Mouse (Mus musculus) stomach, embryonic 14.5 days (tissue): ENCODE data around the gene Pou2f1. TPM values are rescaled to one million over a fixed set of nuclear protein-coding genes. Genes with fewer than 3 reads are reported as not detected.
A peak's percentile ranks its signal among the peaks of the same experiment; 100 is the strongest.

Source experiments
- ATAC-seq: fragments of 200-750 bp; cut with Nextera tagmentation; 2 replicates; pipeline ENCODE4 v1.8.0; 2017; ENCODE audit warnings: low read depth, moderate TSS enrichment; ENCODE audit not compliant: insufficient number of reproducible peaks, insufficient read depth, low FRiP score
- H3K27ac ChIP-seq: fragments of 300-500 bp; sonication (generic); 2 replicates; pipeline ENCODE4 v1.5.1; 2014; ENCODE audit warnings: mild to moderate bottlenecking, low read length, moderate library complexity, mixed read lengths
- H3K27me3 ChIP-seq: fragments of 300-500 bp; sonication (generic); 2 replicates; pipeline ENCODE4 v1.6.1; 2014; ENCODE audit warnings: low read length, control low read depth, mixed read lengths; ENCODE audit not compliant: control insufficient read depth, insufficient read depth
- H3K36me3 ChIP-seq: fragments of 300-500 bp; sonication (generic); 2 replicates; pipeline ENCODE4 v1.6.1; 2014; ENCODE audit warnings: mild to moderate bottlenecking, control low read depth, low read length, moderate library complexity, mixed read lengths; ENCODE audit not compliant: control insufficient read depth, insufficient read depth
- H3K4me1 ChIP-seq: fragments of 300-500 bp; sonication (generic); 2 replicates; pipeline ENCODE4 v1.6.1; 2014; ENCODE audit warnings: low read length, control low read depth, mixed read lengths; ENCODE audit not compliant: control insufficient read depth, insufficient read depth
- H3K4me2 ChIP-seq: fragments of 300-500 bp; sonication (generic); replicated peaks from 2 replicates; pipeline ENCODE4 v1.6.1; 2014; ENCODE audit warnings: low read depth, low read length, control low read depth
- H3K4me3 ChIP-seq: fragments of 300-500 bp; sonication (generic); 2 replicates; pipeline ENCODE4 v1.5.1; 2014; ENCODE audit warnings: low read depth, low read length, control low read depth
- H3K9ac ChIP-seq: fragments of 300-500 bp; sonication (generic); replicated peaks from 2 replicates; pipeline ENCODE4 v1.6.1; 2014; ENCODE audit warnings: low read depth, mild to moderate bottlenecking, control low read depth, low read length, moderate library complexity, mixed read lengths
- H3K9me3 ChIP-seq: fragments of 300-500 bp; sonication (generic); 2 replicates; pipeline ENCODE4 v1.6.1; 2016; ENCODE audit warnings: low read depth, low read length, control low read depth; ENCODE audit not compliant: control insufficient read depth
- WGBS: fragments of 180-500 bp; shearing (Covaris S2); extraction: QIAGEN DNeasy Blood & Tissue Kit; methylation state at CpG from one replicate; pipeline ENCODE4 v1.1.7; 2014; 5-methylcytosine and 5-hydroxymethylcytosine counted together
- polyA plus RNA-seq: library from polyadenylated mRNA; unstranded; fragments of >200 nt; fragmentation: Nextera tagmentation; extraction: Ambion mirVana; gene quantifications from 2 replicates; pipeline ENCODE4 v1.2.1, GENCODE M21; 2014

Pou2f1 gene
- polyA plus RNA-seq: 20.3 and 21.6 TPM in 2 replicates

GRCm38 (mm10) chr1:166002520-166003155, at the start of gene Pou2f1:
Gene Pou2f1 (minus strand): TSS chr1:166002678.
- under 1% methylated on average over 41 of the region's 61 CpGs for WGBS
- peak within 1 kb of the TSS; percentile 95 for H3K9ac ChIP-seq
- no peaks in the 10 kb centered on the region for H3K36me3 ChIP-seq
- H3K27me3 ChIP-seq: no peaks in the 10 kb centered on the region
- peaks cover 8% of the 10 kb centered on the region; the same call in 1 of the 2 replicates for H3K4me1 ChIP-seq
- H3K4me3 ChIP-seq: peak within 1 kb of the TSS; percentile 90
- no peaks in the 10 kb centered on the region for H3K9me3 ChIP-seq
- H3K4me2 ChIP-seq: peak within 1 kb of the TSS; percentile 92
- H3K27ac ChIP-seq: peak within 1 kb of the TSS; percentile 90
- peak; percentile 91 for ATAC-seq

GRCm38 (mm10) chr1:166049046-166049827, 46.8 kb upstream of the Pou2f1 start:
- H3K9me3 ChIP-seq: no peaks in the 10 kb centered on the region
- H3K36me3 ChIP-seq: no peaks in the 10 kb centered on the region
- H3K9ac ChIP-seq: no peak overlapping the region; the same call in 1 of the 2 replicates
- peak overlapping the region; percentile 34 for H3K4me3 ChIP-seq
- peak; percentile 59; the same call in 1 of the 2 replicates for ATAC-seq
- H3K4me2 ChIP-seq: peak overlapping the region; percentile 68
- peaks cover 7% of the 10 kb centered on the region; the same call in 1 of the 2 replicates for H3K4me1 ChIP-seq
- no peaks in the 10 kb centered on the region for H3K27me3 ChIP-seq
- 16% methylated on average over 11 of the region's 11 CpGs for WGBS
- no peak overlapping the region for H3K27ac ChIP-seq

DNA sequence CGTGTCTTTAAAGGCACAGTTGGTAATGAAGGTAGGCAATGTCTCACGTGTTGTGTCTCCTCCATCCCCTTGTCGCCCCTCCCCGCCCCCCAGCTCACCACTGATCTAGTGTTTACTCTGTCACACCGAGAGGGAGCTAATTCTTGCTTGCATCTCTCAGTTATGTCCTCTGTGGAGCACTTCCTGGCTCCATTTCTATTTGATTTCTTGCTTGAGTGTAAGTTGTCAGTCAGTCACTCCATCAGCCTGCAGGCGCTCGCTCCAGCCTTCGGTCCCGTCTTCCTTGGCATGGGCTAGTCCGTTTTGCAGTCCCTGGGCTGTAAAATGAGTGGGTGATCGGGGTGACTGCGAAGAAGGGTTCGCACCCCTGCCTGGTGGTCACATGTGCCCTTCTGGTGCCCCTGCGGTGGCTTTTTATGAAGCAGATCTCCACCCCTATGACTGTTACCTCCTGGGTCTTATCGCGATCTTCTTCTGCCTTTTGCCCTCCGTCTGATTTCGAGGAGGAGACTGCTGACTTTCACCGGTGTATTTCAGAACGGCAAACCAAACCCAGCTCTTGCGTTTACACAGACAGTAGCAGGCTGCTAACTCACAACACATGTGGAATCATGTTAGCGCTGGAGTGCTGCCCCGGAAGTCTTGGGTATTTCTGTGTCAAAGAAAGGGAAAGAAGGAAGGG, 45.9 kb upstream of the Pou2f1 start:
- Histone ChIP-seq H3K4me3 (peak overlapping the region; percentile 34), H3K9me3 (no peaks in the 10 kb centered on the region), H3K4me1 (peaks cover 9% of the 10 kb centered on the region; the same call in 1 of the 2 replicates), H3K27me3 (no peaks in the 10 kb centered on the region), H3K27ac (no peak overlapping the region), H3K4me2 (peak overlapping the region; percentile 68), H3K9ac (no peak overlapping the region; the same call in 1 of the 2 replicates), H3K36me3 (no peaks in the 10 kb centered on the region)
- ATAC-seq: no peak
- under 1% methylated on average over 23 of the region's 23 CpGs for WGBS

DNA sequence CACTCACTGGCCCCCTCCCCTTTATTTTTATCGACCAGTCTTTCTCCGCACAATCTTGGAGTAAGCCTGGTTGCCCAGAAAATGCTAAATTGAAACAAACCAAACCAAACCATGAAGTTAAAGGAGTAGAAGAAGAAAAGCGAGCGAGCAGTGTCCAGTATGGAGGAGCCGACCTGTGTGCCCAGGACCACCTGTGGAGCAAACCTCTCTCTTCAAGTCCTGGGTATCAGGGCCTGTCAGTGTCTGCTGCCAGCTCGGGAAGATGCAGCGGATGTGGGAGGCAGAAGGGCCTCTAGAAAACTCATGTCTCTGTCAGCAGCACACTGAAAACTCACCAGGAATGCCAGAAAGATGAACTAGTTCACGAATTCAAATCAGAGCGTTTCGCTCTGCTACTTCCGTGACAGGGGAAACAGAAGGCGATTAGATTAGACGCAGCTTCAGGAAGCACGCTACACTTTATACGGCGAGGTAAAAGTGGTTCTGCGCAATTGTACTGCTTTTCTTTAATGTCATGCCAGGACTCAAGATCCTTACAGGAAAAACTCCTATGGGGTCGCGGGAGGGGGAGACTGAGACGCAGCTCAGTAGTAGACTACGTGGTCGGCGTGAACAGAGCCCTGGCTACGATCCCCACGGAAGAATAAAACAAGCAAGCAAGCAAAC, 45.2 kb upstream of the Pou2f1 start:
- ATAC-seq: no peak
- H3K4me3 ChIP-seq: peak overlapping the region; percentile 34
- no peak overlapping the region for H3K27ac ChIP-seq
- H3K9me3 ChIP-seq: no peaks in the 10 kb centered on the region
- no peak overlapping the region for H3K9ac ChIP-seq
- no peaks in the 10 kb centered on the region for H3K27me3 ChIP-seq
- peaks cover 9% of the 10 kb centered on the region; the same call in 1 of the 2 replicates for H3K4me1 ChIP-seq
- H3K36me3 ChIP-seq: no peaks in the 10 kb centered on the region
- WGBS: 8% methylated on average over 25 of the region's 25 CpGs
- H3K4me2 ChIP-seq: peak overlapping the region; percentile 68

DNA sequence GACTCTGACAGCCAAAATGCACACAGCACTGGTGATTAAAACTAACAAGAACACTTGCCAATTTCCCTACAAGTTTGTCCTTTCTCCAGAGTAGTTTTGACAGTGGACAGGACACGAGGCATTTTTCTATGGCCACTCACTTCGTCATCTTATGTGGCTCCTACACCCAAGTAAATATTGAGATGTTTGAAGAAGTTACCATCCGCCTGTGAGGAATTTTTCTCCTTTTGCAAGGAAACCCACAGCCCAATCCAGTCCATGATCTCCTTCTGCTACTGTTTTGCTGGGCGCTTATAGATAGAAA, 43.4 kb upstream of the Pou2f1 start:
- H3K9ac ChIP-seq: no peak overlapping the region
- no peak for ATAC-seq
- H3K27ac ChIP-seq: no peak overlapping the region; the same call in 1 of the 2 replicates
- no peak overlapping the region for H3K4me3 ChIP-seq
- peaks cover 9% of the 10 kb centered on the region; the same call in 1 of the 2 replicates for H3K4me1 ChIP-seq
- 38% methylated on average over 4 of the region's 4 CpGs for WGBS
- H3K36me3 ChIP-seq: no peaks in the 10 kb centered on the region
- no peaks in the 10 kb centered on the region for H3K9me3 ChIP-seq
- no peak overlapping the region for H3K4me2 ChIP-seq
- no peaks in the 10 kb centered on the region for H3K27me3 ChIP-seq

DNA sequence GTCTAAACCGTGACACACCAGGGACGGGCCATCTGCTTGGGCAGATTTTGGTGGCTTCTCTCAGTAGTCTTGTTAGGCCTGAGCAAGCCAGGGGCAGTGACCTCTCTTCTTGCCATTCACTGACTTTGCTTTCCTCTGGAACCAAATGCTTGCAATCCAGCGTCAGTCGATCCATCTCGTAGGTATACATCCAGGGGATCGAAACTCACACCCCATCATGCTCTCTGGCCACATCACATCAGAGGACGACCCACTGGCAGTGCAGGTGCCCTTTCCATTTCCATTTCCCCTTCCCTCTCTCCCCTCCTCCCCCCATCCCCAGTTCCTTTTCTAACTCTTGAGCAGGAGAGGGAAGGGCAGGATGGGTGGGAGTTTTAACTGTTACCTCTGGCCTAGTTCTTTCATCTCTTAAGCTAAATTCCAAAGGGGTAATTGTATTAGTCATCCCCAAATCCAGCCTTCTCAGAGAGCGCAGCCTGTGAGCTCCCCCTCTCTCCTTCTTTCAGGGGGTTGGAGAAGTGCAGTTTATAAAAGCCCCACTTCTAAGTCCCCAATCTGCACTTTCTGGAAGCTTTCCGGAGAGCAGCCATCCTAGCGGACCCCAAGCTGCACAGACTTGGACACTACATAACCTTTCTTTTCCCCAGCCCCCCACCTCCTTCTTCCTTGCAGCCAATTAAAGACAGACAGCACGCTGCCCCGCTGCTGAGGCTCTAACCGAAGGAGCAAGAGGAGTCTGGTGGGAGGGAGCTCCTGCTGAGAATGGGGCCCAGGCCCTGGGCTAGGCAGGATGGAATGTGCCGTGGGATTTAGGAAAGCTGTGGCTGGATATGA, 42.8 kb upstream of the Pou2f1 start:
- no peaks in the 10 kb centered on the region for H3K27me3 ChIP-seq
- peak; percentile 60; the same call in 1 of the 2 replicates for ATAC-seq
- H3K9me3 ChIP-seq: no peaks in the 10 kb centered on the region
- no peak overlapping the region for H3K4me3 ChIP-seq
- no peak overlapping the region for H3K9ac ChIP-seq
- H3K4me2 ChIP-seq: no peak overlapping the region; the same call in 1 of the 2 replicates
- no peaks in the 10 kb centered on the region for H3K36me3 ChIP-seq
- peak overlapping the region; percentile 24; the same call in 1 of the 2 replicates for H3K27ac ChIP-seq
- H3K4me1 ChIP-seq: peaks cover 9% of the 10 kb centered on the region; the same call in 1 of the 2 replicates
- WGBS: 32% methylated on average over 14 of the region's 14 CpGs

GRCm38 (mm10) chr1:166043451-166044149, 41.1 kb upstream of the Pou2f1 start:
- Histone ChIP-seq H3K4me2 (no peak overlapping the region), H3K9ac (no peak overlapping the region), H3K9me3 (no peaks in the 10 kb centered on the region), H3K4me3 (no peak overlapping the region), H3K4me1 (peaks cover 5% of the 10 kb centered on the region; the same call in 1 of the 2 replicates), H3K27ac (no peak overlapping the region), H3K36me3 (no peaks in the 10 kb centered on the region), H3K27me3 (no peaks in the 10 kb centered on the region)
- WGBS: 63% methylated on average over 21 of the region's 21 CpGs
- ATAC-seq: no peak
